Mouse (Mus musculus): Measurements from ENCODE around the gene Ccne1. TPM values are rescaled to one million over a fixed set of nuclear protein-coding genes. Genes with fewer than 3 reads are reported as not detected.
A peak's percentile ranks its signal among the peaks of the same experiment; 100 is the strongest.

Ccne1 gene
- total RNA-seq, 2 experiments from 2014 or later = 1.2 to 1.9 TPM

DNA sequence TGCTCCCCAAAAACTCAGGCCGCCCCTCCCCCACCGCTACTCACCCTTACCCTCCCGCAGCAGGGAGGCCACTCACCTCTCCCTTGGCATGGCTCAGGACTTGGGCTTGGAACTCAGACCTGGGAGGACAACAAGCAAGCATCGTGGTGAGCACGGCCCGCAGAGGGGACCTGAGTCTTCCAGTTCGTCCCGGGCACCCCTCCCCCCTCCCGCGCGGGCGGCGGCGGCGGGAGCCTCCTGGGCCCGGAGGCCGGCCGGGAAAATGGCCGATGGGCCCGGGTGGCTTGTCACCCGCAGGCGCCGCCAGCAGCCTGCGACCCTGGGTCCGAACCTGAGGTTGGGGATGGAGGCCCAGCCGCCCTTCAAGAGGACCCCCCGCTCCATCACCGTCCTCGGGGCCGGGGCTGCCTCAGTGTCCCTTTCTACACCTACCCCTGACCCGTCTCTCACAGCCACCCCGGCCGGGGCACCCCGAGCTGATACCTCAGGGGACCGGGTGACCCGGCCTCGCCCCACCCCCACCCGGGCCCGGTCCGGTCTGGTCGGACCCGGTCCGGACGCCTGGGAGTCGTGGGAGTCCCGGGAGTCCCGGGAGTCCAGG is 523 bp downstream of the Ccne1 start:
- DNase-seq = peak; percentile 30 to 36
- intact Hi-C loops (cut with DNase I) = loop anchor here (5.0 kb wide), 1 partner anchor 90 kb away; no protein-coding TSS in a partner anchor

GRCm38 (mm10) chr7:38105379-38105778 is 2.0 kb downstream of the Ccne1 start:
- no peak for DNase-seq
- intact Hi-C loops (cut with DNase I) = loop anchor here (2.0 to 5.0 kb wide), 2 partner anchors 19 to 88 kb away; no protein-coding TSS in a partner anchor

DNA sequence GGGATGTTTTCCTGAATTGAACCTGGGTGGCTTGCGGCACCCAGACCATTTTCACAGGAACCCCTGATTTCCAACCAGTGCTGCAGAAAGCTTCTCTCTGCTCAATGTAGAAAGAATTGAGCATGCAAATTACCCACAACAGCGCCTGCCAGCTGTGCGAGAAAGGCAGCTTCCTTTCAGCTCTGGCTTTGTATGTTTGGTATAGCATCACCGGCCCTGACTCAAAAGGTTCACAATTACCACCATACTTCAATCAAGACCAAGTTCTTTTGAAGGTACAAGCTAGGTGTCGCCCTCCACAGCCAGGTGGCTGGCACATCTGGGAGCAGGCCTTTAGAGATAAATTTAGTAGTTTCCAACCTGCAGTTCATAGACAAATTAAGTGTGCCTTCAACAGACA is 3.2 kb downstream of the Ccne1 start:
- no peak for DNase-seq
- intact Hi-C loops (cut with DNase I) = loop anchor here (2.0 kb wide), 1 partner anchor 17 kb away; no protein-coding TSS in a partner anchor

DNA sequence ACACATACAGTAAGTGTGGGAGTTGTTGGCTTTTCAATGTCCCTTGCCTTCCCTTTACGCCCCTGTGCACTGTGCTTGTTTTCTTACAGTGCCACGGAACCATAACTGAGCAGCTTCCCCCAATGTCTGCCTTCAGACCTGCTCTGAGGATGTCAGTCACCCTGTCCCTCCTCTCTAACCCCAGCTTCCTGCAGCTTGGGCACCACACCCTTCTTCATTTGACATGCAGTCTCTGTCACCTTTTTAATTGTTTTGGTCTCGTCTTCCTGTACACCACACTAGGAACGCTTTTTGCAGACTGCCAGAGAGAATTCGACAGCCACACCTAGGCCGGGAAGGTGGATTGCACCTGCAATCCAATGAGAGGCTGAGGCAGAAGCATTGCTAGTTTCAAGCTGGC is 13.0 kb downstream of the Ccne1 start:
- intact Hi-C loops (cut with DNase I) = no loop called here
- no peak for DNase-seq

DNA sequence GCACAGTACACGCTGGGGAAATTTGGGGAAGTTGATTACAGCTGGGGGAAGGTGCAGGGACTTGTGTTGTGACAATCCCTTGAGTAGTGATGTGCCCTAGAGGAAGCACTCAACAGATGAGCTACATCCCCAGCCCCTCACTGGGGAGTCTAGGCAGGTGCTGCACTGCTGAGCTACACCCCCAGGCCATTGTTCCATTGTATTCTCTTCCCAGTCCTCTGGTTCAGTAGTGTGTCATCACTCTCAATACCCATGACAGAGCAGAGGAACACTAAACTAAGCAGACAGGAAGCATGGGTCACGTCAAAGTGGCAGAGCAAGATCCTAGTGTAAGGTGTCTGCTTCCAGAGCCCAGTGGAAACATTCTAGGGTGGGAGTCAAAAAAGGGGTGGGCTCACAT is 14.2 kb downstream of the Ccne1 start:
- DNase-seq = no peak
- intact Hi-C loops (cut with DNase I) = no loop called here

- intact Hi-C loops (cut with DNase I) = no loop called here
Measured at GRCm38 (mm10) chr7:38089930-38090675, 17.2 kb downstream of the Ccne1 start.

GRCm38 (mm10) chr7:38088456-38088855 is 18.9 kb downstream of the Ccne1 start:
- DNase-seq = no peak
- intact Hi-C loops (cut with DNase I) = no loop called here

More at GRCm38 (mm10) chr7:38089930-38090675, 17.2 kb downstream of the Ccne1 start:
- DNase-seq = no peak

DNA sequence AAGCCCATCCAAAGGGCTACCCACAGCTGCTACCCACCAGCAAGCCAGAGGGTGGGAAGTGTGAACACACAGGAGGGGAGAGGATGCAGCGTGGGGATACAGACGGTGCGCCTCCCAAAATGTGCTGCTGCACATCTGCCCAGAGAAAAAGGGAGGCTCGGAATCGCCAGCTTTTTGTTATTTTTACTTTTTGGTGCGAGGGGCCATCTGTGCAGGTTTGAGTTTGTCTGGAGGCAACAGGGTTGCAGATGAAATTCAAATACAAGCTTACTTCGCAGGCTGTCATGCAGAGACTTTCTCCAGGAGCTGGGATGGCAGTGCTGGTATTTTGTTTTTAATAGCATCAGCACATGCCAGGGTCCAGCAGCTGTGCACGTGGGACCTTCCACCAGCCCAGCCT is 19.5 kb downstream of the Ccne1 start:
- DNase-seq = no peak
- intact Hi-C loops (cut with DNase I) = loop anchor here (2.0 kb wide), 1 partner anchor 17 kb away; no protein-coding TSS in a partner anchor

DNA sequence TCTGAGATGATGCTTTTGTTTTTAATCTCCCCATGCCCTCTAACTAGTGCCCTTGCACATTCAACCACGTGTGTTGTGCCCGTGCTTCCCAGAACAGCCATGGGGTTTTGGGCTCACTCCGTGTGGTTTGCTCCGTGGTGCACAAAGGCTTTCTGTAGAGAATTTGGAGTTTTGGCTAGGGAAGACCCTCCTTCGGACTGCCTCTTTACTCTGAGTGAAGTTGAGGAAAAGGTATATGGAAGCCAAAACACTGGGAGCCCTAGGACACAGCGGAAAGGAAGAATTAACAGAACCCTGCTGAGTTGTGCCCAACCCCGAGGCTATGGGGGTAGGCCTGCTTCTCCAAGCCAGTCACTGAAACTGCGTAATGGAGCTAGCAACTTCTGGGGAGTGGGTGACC is 20.9 kb downstream of the Ccne1 start:
- no peak for DNase-seq
- intact Hi-C loops (cut with DNase I) = loop anchor here (2.0 kb wide), 1 partner anchor 18 kb away; no protein-coding TSS in a partner anchor

DNA sequence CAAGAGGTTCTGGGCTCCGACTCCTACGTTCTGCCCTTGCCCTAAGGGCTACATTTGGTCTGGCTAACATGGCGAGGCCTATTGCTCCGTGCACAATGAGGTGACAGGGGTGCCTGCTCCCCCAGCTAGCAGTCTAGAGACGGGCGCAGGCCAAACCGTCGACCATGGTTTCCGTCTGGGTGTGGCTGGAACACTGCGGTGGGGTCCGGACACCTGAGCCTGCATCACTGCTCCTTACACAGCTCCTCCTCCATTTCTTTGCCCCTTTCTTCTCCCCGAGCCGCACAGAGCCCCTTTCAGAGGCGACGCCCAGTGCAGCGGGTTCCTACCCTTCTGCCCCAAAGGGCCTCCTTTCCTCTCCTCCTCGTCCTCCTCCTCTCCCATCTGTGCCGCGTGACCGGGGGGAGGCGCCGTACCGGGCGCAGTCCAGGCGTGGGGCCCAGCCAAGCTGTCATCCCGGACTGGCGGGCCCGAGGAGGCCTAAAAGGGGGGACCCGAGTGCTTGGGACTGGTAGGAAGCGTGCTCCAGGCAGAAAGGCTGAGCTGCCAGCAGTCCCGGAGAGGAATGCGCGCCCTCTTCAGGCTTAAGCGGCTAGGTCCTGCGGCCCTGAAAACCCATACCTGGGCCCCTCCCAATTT is 21.6 kb downstream of the Ccne1 start:
- intact Hi-C loops (cut with DNase I) = loop anchor here (2.0 kb wide), 1 partner anchor 19 kb away; no protein-coding TSS in a partner anchor
- peak; percentile 62 to 73 for DNase-seq

DNA sequence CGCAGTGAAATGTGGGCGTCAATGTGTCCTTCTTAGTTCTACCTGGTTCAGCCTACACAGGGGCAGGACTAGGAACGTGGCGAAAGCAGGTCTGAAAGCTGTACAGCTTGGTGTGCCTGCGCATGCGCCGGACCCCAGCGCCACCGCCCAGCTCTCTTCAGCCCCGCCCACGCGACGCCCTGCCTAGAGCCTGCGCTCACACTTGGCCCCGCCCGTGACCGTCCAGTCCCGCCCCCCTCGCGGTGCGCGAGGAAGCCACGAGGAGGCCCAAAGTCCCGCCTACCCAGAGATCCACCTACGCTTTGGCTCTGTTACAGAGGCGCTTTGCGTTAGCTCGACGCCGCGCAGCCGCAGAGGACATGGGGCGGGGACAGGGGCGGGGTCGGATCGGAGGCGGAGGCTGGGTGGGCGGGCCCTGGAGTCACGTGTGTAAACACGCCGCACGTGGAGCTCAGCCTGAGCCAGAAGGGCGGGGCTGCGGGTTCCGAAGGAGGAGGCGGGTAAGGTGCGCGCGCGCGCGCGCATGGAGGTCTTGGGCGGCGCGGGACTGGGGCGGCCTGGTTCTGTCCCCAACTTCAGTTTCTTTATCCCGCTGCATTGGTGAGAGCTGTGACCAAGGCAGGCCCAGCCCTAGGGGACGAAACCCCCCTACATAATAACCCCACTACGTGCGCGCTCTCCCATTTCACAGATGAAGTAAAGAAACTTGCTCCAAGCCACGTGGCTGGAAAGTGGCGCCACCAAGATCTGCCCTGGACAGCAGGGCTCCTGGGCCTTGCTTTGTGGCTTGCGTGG is 22.4 kb downstream of the Ccne1 start:
- peak; percentile 99 for DNase-seq
- intact Hi-C loops (cut with DNase I) = no loop called here

GRCm38 (mm10) chr7:38082971-38083370 is 24.4 kb downstream of the Ccne1 start:
- intact Hi-C loops (cut with DNase I) = no loop called here
- no peak for DNase-seq

DNA sequence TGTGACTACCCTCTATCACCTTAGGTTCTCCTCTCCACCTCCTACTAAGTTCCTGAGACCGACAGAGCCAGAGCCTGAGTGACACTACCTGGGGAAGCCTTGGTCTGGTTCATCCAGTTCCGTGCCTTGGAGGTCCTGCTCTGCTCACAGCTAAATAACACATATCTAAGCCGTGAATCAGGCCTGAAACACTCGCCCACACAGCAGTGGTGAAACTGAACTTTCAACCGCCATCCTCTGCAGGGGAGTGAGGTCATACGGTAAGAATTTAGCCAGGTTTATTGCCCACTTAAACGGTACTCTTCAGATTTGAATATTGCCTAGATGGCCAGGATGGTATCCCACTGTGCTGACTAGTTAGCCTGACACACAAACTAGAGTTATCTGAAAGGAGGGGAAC is 30.1 kb downstream of the Ccne1 start:
- intact Hi-C loops (cut with DNase I) = loop anchor here (5.0 kb wide), 1 partner anchor 35 kb away; no protein-coding TSS in a partner anchor
- DNase-seq = no peak

GRCm38 (mm10) chr7:38075487-38075886 is 31.8 kb downstream of the Ccne1 start:
- no peak for DNase-seq
- intact Hi-C loops (cut with DNase I) = loop anchor here (5.0 kb wide), 1 partner anchor 37 kb away; no protein-coding TSS in a partner anchor

DNA sequence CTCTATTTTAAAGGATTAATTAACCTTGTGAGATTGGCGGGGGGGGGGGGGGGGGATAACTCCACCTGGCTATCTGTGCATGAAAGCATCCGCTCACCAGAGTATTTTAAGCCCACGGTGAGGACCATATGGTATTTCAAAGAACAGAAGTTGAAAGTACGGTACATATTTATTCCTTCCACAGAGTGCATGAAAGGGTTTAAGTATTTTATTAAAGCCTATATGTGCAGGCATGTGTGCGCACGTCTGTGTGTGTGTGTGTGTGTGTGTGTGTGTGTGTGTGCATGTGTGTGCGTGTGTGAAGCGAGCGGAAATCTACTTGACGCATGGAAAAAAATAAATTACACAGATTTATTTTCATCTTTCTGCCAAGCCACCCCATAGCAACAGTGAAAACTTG is 32.4 kb downstream of the Ccne1 start:
- intact Hi-C loops (cut with DNase I) = loop anchor here (5.0 kb wide), 2 partner anchors 37 to 703 kb away; no protein-coding TSS in a partner anchor
- DNase-seq = no peak

- no peak for DNase-seq
- intact Hi-C loops (cut with DNase I) = loop anchor here (5.0 kb wide), 1 partner anchor 702 kb away; no protein-coding TSS in a partner anchor
Measured at GRCm38 (mm10) chr7:38074514-38074913, 32.8 kb downstream of the Ccne1 start.

DNA sequence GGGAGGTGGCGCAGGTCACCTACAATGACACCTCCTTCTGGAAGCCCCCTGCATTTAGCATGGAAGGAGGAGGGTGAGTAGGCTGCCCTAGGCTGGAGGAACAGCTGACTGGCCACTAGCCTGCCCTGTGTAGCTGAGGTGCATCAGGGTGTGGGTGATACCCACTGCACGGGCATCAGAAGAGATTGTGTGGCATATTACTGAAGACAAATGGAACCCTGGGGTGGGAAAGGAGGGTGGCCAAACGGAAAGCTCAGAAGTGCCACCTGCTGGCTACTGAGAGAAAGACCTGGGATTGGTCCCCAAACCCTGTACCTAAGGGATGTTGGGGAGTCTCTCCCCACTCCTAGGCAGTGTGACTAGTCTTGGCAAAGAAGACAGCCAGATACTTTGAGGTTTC is 33.6 kb downstream of the Ccne1 start:
- DNase-seq = peak; percentile 52 to 63
- intact Hi-C loops (cut with DNase I) = loop anchor here (5.0 kb wide), 1 partner anchor 701 kb away; no protein-coding TSS in a partner anchor

DNA sequence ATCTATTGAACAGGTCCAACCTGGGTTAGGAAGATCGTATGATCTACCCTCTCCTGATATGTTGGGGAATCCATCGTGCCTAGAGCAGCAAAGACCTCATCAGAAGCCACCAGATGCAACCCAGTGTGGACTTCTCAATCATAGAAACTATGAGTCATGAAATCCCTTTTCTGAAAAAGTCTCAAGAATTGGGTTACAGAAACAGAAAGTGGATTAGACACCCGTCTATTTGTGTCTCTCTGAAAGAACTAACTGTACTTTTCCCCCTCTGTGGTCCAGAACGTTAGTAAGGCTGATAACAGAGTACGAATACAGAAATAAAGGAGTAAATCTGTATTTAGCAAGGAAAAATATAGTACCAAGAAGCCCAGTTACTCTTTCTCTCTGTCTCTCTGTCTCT is 36.3 kb downstream of the Ccne1 start:
- DNase-seq = no peak
- intact Hi-C loops (cut with DNase I) = loop anchor here (5.0 kb wide), 1 partner anchor 699 kb away; no protein-coding TSS in a partner anchor

DNA sequence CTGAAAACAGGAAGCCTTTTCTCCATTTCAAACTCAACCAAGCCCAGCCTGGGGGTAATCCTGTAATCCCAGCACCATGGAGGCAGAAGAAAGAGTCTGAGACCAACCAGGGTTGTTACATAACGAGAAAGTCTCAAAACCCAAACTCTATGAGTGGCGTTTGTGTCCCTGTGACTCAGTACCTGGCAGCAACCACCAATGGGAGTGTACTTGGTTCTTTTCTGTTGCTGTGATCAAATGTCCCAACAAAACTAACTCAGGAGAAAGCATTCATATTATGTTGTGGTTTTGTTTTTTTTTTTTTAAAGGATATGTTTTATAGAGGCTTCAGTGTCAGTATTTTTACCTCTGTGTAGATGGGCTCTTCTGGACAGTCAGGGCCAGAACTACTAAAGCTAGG is 36.7 kb downstream of the Ccne1 start:
- intact Hi-C loops (cut with DNase I) = loop anchor here (5.0 kb wide), 1 partner anchor 698 kb away; no protein-coding TSS in a partner anchor
- no peak for DNase-seq

DNA sequence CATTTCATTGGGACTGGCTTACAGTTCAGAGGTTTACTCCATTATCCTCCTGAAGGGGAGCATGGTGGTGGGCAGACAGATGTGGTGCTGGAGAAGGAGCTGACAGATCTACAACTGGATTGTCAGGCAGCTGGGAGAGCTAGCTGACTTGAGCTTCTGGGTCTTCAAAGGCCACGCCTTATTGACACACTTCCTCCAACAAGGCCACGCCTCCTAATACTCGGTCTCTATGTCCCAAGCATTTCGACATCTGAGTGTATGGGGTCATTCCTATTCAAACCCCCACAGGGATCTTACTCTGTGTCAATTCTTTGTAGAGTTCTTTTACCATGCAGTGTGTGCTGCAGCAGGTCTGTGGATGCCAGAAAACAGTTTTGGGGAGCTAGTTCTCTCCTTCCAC is 42.9 kb downstream of the Ccne1 start:
- intact Hi-C loops (cut with DNase I) = loop anchor here (5.0 kb wide), 1 partner anchor 203 kb away; no protein-coding TSS in a partner anchor

More for the DNA sequence above, 42.9 kb downstream of the Ccne1 start:
- DNase-seq = no peak

Measured in heart, postnatal 14 days (tissue).